Mouse (Mus musculus) megakaryocyte, embryonic 14.5 days (primary cell): ENCODE measurements around the gene Mapk10.

Experiments
- FLI1 ChIP-seq: IDR thresholded peaks from 2 replicates; pipeline ENCODE4 v1.6.1; 2012; ENCODE audit warnings: low read length, inconsistent platforms, mixed read lengths
- GATA1 ChIP-seq: IDR thresholded peaks from 3 replicates; pipeline ENCODE4 v1.6.1; 2012; ENCODE audit warnings: mixed read lengths, low read length, inconsistent platforms, borderline replicate concordance

DNA sequence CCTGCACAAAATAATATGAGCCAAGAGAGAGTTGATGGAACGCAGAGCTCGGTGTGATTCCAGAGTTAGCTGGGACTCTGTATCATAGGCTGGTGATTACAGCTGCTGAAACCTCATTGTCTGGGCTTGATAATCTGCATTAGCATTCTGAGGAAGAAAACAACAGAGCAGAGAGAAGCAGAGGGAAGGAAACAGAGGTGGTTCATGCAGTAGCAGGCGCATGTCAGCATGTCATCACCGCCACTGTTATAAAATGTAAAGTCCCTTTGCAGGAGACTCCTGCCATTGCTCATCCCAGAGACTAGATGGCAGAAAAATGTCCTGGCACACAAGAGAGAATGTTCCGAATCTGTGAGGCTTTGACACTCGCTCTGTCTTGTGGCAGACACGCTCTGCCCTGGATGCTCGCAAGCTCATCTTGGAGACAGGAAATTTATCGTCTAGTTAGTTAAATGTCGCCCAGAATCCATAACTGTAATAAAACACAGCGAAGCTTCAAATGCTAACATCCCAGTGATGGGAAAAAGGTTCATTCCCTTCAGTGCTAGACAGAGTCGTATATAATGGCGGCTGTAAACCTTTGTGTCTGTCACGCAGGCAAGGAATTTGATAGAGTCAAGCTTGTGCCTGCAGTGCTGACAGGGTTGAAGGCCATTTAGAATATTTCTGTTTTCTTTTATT, 322.5 kb downstream of the Mapk10 start:
- TF ChIP-seq FLI1 (no peak), GATA1 (no peak)
